Mouse (Mus musculus) liver, adult 2 months (tissue): ENCODE results near the gene Nup62. TPM values are rescaled to one million over a fixed set of nuclear protein-coding genes. Genes with fewer than 3 reads are reported as not detected.

Experiments used
- DNase-seq: peaks from one replicate; pipeline ENCODE4 v3.0.0-alpha.2; 2011; ENCODE audit warnings: low read depth, low spot score; ENCODE audit errors: extremely low read depth
- H3K27ac ChIP-seq: fragments of 200-500 bp; replicated peaks from 2 replicates; pipeline ENCODE4 v1.5.1; 2012; ENCODE audit warnings: low read depth, mild to moderate bottlenecking, control low read depth, inconsistent platforms, low read length; ENCODE audit not compliant: insufficient read depth
- H3K27me3 ChIP-seq: fragments of 200-500 bp; 2 replicates; pipeline ENCODE4 v1.6.1; 2012; ENCODE audit warnings: mild to moderate bottlenecking, moderate library complexity, low read length, inconsistent platforms; ENCODE audit not compliant: control insufficient read depth, insufficient read depth
- H3K36me3 ChIP-seq: fragments of 200-500 bp; 2 replicates; pipeline ENCODE4 v1.6.1; 2012; ENCODE audit warnings: low read length, inconsistent platforms; ENCODE audit not compliant: control insufficient read depth, insufficient read depth
- H3K4me1 ChIP-seq: fragments of 200-500 bp; 2 replicates; pipeline ENCODE4 v1.6.1; 2011; ENCODE audit warnings: low read length; ENCODE audit not compliant: control insufficient read depth, insufficient read depth
- H3K4me3 ChIP-seq: fragments of 200-500 bp; 2 replicates; pipeline ENCODE4 v1.5.1; 2011; ENCODE audit warnings: low read depth, mild to moderate bottlenecking, control low read depth, low read length, moderate library complexity; ENCODE audit not compliant: insufficient read depth
- H3K79me2 ChIP-seq: fragments of 200-500 bp; 2 replicates; pipeline ENCODE4 v1.6.1; 2012; ENCODE audit warnings: inconsistent platforms, mild to moderate bottlenecking, low read length, moderate library complexity; ENCODE audit not compliant: control insufficient read depth, insufficient read depth
- H3K9ac ChIP-seq: fragments of 200-500 bp; 2 replicates; pipeline ENCODE4 v1.6.1; 2012; ENCODE audit warnings: low read depth, mild to moderate bottlenecking, control low read depth, inconsistent platforms, low read length
- CTCF ChIP-seq: fragments of 200-500 bp; IDR thresholded peaks from 2 replicates; pipeline ENCODE4 v1.5.1; 2011; ENCODE audit warnings: low read depth, low read length, control low read depth
- POLR2A ChIP-seq: fragments of 200-500 bp; IDR thresholded peaks from 2 replicates; pipeline ENCODE4 v1.6.1; 2011; ENCODE audit warnings: low read length, control low read depth; ENCODE audit not compliant: insufficient read depth; ENCODE audit errors: extremely low read depth
- WGBS: fragments of 180-500 bp; shearing (Covaris S2); methylation state at CpG from one replicate; pipeline ENCODE4 v1.1.7; 2018; 5-methylcytosine and 5-hydroxymethylcytosine counted together
- polyA plus RNA-seq: library from polyadenylated mRNA; depleted of rRNA; stranded (reverse); fragments of >200 nt; gene quantifications from 2 replicates; pipeline ENCODE4 v1.2.3, GENCODE M21; 2012
- total RNA-seq: library from RNA; depleted of rRNA; stranded (reverse); fragments of >200 nt; gene quantifications from 2 replicates; pipeline ENCODE4 v1.2.3, GENCODE M21; 2014

The Nup62 gene
- total and polyA plus RNA-seq, 2 experiments, result 4.0 to 20.6 TPM

DNA sequence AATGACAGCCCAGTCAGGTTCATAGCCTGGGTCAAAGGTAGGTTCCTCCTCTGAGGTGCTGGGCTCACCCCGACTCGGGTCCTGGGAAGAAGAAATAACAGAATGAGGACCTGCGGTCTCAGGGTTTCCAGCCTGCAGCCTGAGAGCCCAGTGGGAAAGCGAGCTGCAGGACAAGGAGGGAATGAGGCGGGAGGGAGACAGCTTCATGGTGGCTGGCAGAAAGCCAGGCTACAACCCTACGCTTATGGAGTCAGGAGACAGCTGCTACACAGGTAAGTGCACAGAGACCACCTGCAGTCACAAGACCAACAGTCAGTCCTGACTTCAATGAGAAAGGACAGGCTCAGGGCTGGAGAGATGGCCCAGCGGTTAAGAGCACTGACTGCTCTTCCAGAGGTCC lies 30.9 kb downstream of the Nup62 start:
- no peak overlapping the region for H3K27ac ChIP-seq
- DNase-seq, result no peak
- WGBS, result 94% methylated on average over 7 of the region's 7 CpGs
- H3K36me3 ChIP-seq, result peaks cover 18% of the 10 kb centered on the region; the same call in 1 of the 2 replicates
- H3K4me1 ChIP-seq, result peaks cover 17% of the 10 kb centered on the region
- TF ChIP-seq CTCF (no peak), POLR2A (no peak)
- peaks cover 22% of the 10 kb centered on the region; the same call in 1 of the 2 replicates for H3K79me2 ChIP-seq
- H3K4me3 ChIP-seq, result no peak overlapping the region
- no peak overlapping the region for H3K9ac ChIP-seq
- no peaks in the 10 kb centered on the region for H3K27me3 ChIP-seq

- peaks cover 22% of the 10 kb centered on the region; the same call in 1 of the 2 replicates for H3K79me2 ChIP-seq
- no peak for TF ChIP-seq POLR2A
- TF ChIP-seq CTCF, result no peak
- H3K27me3 ChIP-seq, result no peaks in the 10 kb centered on the region
- peak overlapping the region; percentile 60 for H3K4me3 ChIP-seq
- WGBS, result 44% methylated on average over 5 of the region's 5 CpGs
- H3K36me3 ChIP-seq, result peaks cover 17% of the 10 kb centered on the region; the same call in 1 of the 2 replicates
- H3K9ac ChIP-seq, result peak overlapping the region; percentile 49
- no peak for DNase-seq
- peaks cover 17% of the 10 kb centered on the region for H3K4me1 ChIP-seq
- no peak overlapping the region for H3K27ac ChIP-seq
Measured at GRCm38 (mm10) chr7:44847772-44848171, 31.9 kb downstream of the Nup62 start.

- no peak for TF ChIP-seq CTCF
- TF ChIP-seq POLR2A, result 0 out of 2 replicates have a peak, but pooled peaks have one; percentile 62
- Histone ChIP-seq H3K79me2 (peaks cover 22% of the 10 kb centered on the region; the same call in 1 of the 2 replicates), H3K4me3 (peak within 1 kb of the TSS; percentile 93), H3K4me1 (peaks cover 23% of the 10 kb centered on the region), H3K9ac (peak within 1 kb of the TSS; percentile 92), H3K27me3 (no peaks in the 10 kb centered on the region), H3K27ac (peak within 1 kb of the TSS; percentile 98), H3K36me3 (peaks cover 17% of the 10 kb centered on the region; the same call in 1 of the 2 replicates)
- peak; percentile 100 for DNase-seq
- under 1% methylated on average over 53 of the region's 54 CpGs for WGBS
Measured at GRCm38 (mm10) chr7:44848561-44849415, 32.9 kb downstream of the Nup62 start, which contains the start of the genes Akt1s1 and Tbc1d17. Gene Akt1s1, plus strand, starts transcription at chr7:44848991. Gene Tbc1d17, minus strand, starts transcription at chr7:44849079.

- Histone ChIP-seq H3K9ac (peak overlapping the region; percentile 92), H3K4me3 (peak overlapping the region; percentile 93), H3K79me2 (peaks cover 22% of the 10 kb centered on the region; the same call in 1 of the 2 replicates), H3K27ac (peak overlapping the region; percentile 98), H3K36me3 (peaks cover 13% of the 10 kb centered on the region; the same call in 1 of the 2 replicates), H3K27me3 (no peaks in the 10 kb centered on the region), H3K4me1 (peaks cover 23% of the 10 kb centered on the region)
- WGBS, result under 1% methylated on average over 41 of the region's 41 CpGs
- peak; percentile 85 for DNase-seq
- TF ChIP-seq POLR2A (0 out of 2 replicates have a peak, but pooled peaks have one; percentile 39), CTCF (no peak)
Measured at GRCm38 (mm10) chr7:44849416-44850111, 33.7 kb downstream of the Nup62 start.

DNA sequence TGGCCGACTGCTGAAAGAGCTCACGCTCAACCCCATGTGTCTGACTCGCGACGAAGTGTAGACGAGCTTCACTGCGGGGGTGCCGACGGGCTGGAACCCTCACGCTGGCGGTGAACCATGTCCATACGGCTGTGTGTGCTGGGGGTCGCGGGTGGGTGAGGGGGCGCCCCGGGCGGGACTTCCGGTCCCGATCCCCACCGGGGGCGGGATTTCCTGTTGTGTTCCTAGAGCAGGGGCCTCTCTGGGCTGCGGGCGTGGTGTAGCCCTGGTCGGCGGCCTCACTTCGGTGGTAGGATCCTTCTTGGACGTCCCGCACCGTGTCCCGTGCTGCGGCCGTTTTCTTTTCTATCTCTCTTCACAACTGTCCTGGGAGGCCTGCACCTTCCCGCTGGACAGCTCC lies 34.3 kb downstream of the Nup62 start:
- H3K4me3 ChIP-seq, result peak overlapping the region; percentile 93
- TF ChIP-seq CTCF (no peak), POLR2A (peak; percentile 55; the same call in 1 of the 2 replicates)
- WGBS, result under 1% methylated on average over 33 of the region's 33 CpGs
- no peaks in the 10 kb centered on the region for H3K27me3 ChIP-seq
- H3K36me3 ChIP-seq, result peaks cover 13% of the 10 kb centered on the region; the same call in 1 of the 2 replicates
- H3K79me2 ChIP-seq, result peaks cover 22% of the 10 kb centered on the region; the same call in 1 of the 2 replicates
- peak overlapping the region; percentile 92 for H3K9ac ChIP-seq
- DNase-seq, result peak; percentile 52
- H3K4me1 ChIP-seq, result peaks cover 23% of the 10 kb centered on the region
- peak overlapping the region; percentile 98 for H3K27ac ChIP-seq
